Mouse (Mus musculus) liver, embryonic 16.5 days (tissue): ENCODE results near the gene Trim44. TPM values are rescaled to one million over a fixed set of nuclear protein-coding genes. Genes with fewer than 3 reads are reported as not detected.

Experiments
- ATAC-seq: fragments of 200-750 bp; cut with Nextera tagmentation; 2 replicates; pipeline ENCODE4 v1.8.0; 2017; ENCODE audit warnings: low read depth, mild to moderate bottlenecking, moderate number of reproducible peaks, moderate library complexity
- H3K27ac ChIP-seq: fragments of 300-500 bp; sonication (generic); 2 replicates; pipeline ENCODE4 v1.5.1; 2014; ENCODE audit warnings: mild to moderate bottlenecking, low read length
- H3K27me3 ChIP-seq: fragments of 300-500 bp; sonication (generic); 2 replicates; pipeline ENCODE4 v1.6.1; 2014; ENCODE audit warnings: low read depth, low read length, mixed read lengths; ENCODE audit not compliant: control insufficient read depth, insufficient read depth
- H3K36me3 ChIP-seq: fragments of 300-500 bp; sonication (generic); 2 replicates; pipeline ENCODE4 v1.6.1; 2014; ENCODE audit warnings: mild to moderate bottlenecking; ENCODE audit not compliant: control insufficient read depth, insufficient read depth
- H3K4me1 ChIP-seq: fragments of 300-500 bp; sonication (generic); 2 replicates; pipeline ENCODE4 v1.6.1; 2014; ENCODE audit warnings: low read depth, low read length, mixed read lengths; ENCODE audit not compliant: control insufficient read depth
- H3K4me2 ChIP-seq: fragments of 300-500 bp; sonication (generic); 2 replicates; pipeline ENCODE4 v1.6.1; 2014; ENCODE audit warnings: low read depth, low read length, mixed read lengths
- H3K4me3 ChIP-seq: fragments of 300-500 bp; sonication (generic); 2 replicates; pipeline ENCODE4 v1.5.1; 2014; ENCODE audit warnings: low read depth, mild to moderate bottlenecking, low read length
- H3K9ac ChIP-seq: fragments of 300-500 bp; sonication (generic); 2 replicates; pipeline ENCODE4 v1.6.1; 2014; ENCODE audit warnings: low read depth, low read length
- H3K9me3 ChIP-seq: fragments of 300-500 bp; sonication (generic); replicated peaks from 2 replicates; pipeline ENCODE4 v1.6.1; 2016; ENCODE audit warnings: low read length; ENCODE audit not compliant: control insufficient read depth
- WGBS: fragments of 180-500 bp; shearing (Covaris S2); extraction: QIAGEN DNeasy Blood & Tissue Kit; methylation state at CpG from one replicate; pipeline ENCODE4 v1.1.7; 2014; ENCODE audit not compliant: insufficient replicate concordance; 5-methylcytosine and 5-hydroxymethylcytosine counted together
- polyA plus RNA-seq: library from polyadenylated mRNA; unstranded; fragments of >200 nt; fragmentation: Nextera tagmentation; extraction: Ambion mirVana; gene quantifications from 2 replicates; pipeline ENCODE4 v1.2.1, GENCODE M21; 2015

Trim44 gene
- polyA plus RNA-seq, 1 experiment from 2014 or later: 4.0 TPM

- 74% methylated on average over 2 of the region's 2 CpGs for WGBS
- ATAC-seq: no peak
- H3K4me2 ChIP-seq: no peak overlapping the region
- no peak overlapping the region for H3K4me3 ChIP-seq
- peaks cover 39% of the 10 kb centered on the region for H3K4me1 ChIP-seq
- H3K36me3 ChIP-seq: no peaks in the 10 kb centered on the region
- H3K27ac ChIP-seq: no peak overlapping the region
- no peaks in the 10 kb centered on the region for H3K9me3 ChIP-seq
- H3K9ac ChIP-seq: no peak overlapping the region
- no peaks in the 10 kb centered on the region for H3K27me3 ChIP-seq
Measured at GRCm38 (mm10) chr2:102362266-102362665, 45.4 kb downstream of the Trim44 start.

GRCm38 (mm10) chr2:102356879-102357695, 50.5 kb downstream of the Trim44 start:
- Histone ChIP-seq H3K4me1 (no peaks in the 10 kb centered on the region), H3K9me3 (no peaks in the 10 kb centered on the region), H3K4me2 (no peak overlapping the region), H3K9ac (no peak overlapping the region), H3K4me3 (no peak overlapping the region), H3K36me3 (no peaks in the 10 kb centered on the region; the same call in 1 of the 2 replicates), H3K27ac (no peak overlapping the region), H3K27me3 (no peaks in the 10 kb centered on the region)
- no peak for ATAC-seq
- WGBS: 84% methylated on average over 7 of the region's 7 CpGs

GRCm38 (mm10) chr2:102354076-102354475, 53.6 kb downstream of the Trim44 start:
- no peaks in the 10 kb centered on the region for H3K4me1 ChIP-seq
- H3K4me3 ChIP-seq: no peak overlapping the region
- no peaks in the 10 kb centered on the region for H3K27me3 ChIP-seq
- no peak for ATAC-seq
- H3K9me3 ChIP-seq: no peaks in the 10 kb centered on the region
- 52% methylated on average over 1 of the region's 1 CpGs for WGBS
- no peak overlapping the region for H3K4me2 ChIP-seq
- no peak overlapping the region for H3K27ac ChIP-seq
- no peaks in the 10 kb centered on the region; the same call in 1 of the 2 replicates for H3K36me3 ChIP-seq
- no peak overlapping the region for H3K9ac ChIP-seq

GRCm38 (mm10) chr2:102341429-102341828, 66.2 kb downstream of the Trim44 start:
- ATAC-seq: no peak
- H3K4me1 ChIP-seq: no peaks in the 10 kb centered on the region
- H3K9me3 ChIP-seq: no peaks in the 10 kb centered on the region
- no peak overlapping the region for H3K4me3 ChIP-seq
- no peak overlapping the region for H3K4me2 ChIP-seq
- WGBS: 78% methylated on average over 2 of the region's 2 CpGs
- H3K27ac ChIP-seq: no peak overlapping the region
- H3K36me3 ChIP-seq: no peaks in the 10 kb centered on the region
- H3K27me3 ChIP-seq: no peaks in the 10 kb centered on the region
- H3K9ac ChIP-seq: no peak overlapping the region

GRCm38 (mm10) chr2:102336816-102337215, 70.8 kb downstream of the Trim44 start:
- Histone ChIP-seq H3K27me3 (no peaks in the 10 kb centered on the region), H3K4me2 (no peak overlapping the region), H3K9me3 (no peaks in the 10 kb centered on the region), H3K4me1 (no peaks in the 10 kb centered on the region), H3K27ac (no peak overlapping the region), H3K9ac (no peak overlapping the region), H3K36me3 (no peaks in the 10 kb centered on the region), H3K4me3 (no peak overlapping the region)
- WGBS: 74% methylated on average over 1 of the region's 1 CpGs
- ATAC-seq: no peak

GRCm38 (mm10) chr2:102331932-102332331, 75.7 kb downstream of the Trim44 start:
- WGBS: 72% methylated on average over 2 of the region's 2 CpGs
- H3K27me3 ChIP-seq: no peaks in the 10 kb centered on the region

GRCm38 (mm10) chr2:102331092-102331491, 76.5 kb downstream of the Trim44 start:
- H3K4me1 ChIP-seq: no peaks in the 10 kb centered on the region
- H3K27me3 ChIP-seq: no peaks in the 10 kb centered on the region
- no peak overlapping the region for H3K27ac ChIP-seq
- no peak for ATAC-seq
- H3K36me3 ChIP-seq: no peaks in the 10 kb centered on the region
- no peak overlapping the region for H3K9ac ChIP-seq
- H3K4me3 ChIP-seq: no peak overlapping the region
- 74% methylated on average over 3 of the region's 3 CpGs for WGBS
- no peaks in the 10 kb centered on the region for H3K9me3 ChIP-seq
- H3K4me2 ChIP-seq: no peak overlapping the region

More at GRCm38 (mm10) chr2:102331932-102332331, 75.7 kb downstream of the Trim44 start:
- no peak for ATAC-seq
- H3K36me3 ChIP-seq: no peaks in the 10 kb centered on the region
- no peak overlapping the region for H3K4me2 ChIP-seq
- no peak overlapping the region for H3K9ac ChIP-seq
- no peaks in the 10 kb centered on the region for H3K4me1 ChIP-seq
- no peaks in the 10 kb centered on the region for H3K9me3 ChIP-seq
- H3K4me3 ChIP-seq: no peak overlapping the region
- H3K27ac ChIP-seq: no peak overlapping the region

GRCm38 (mm10) chr2:102325921-102326320, 81.7 kb downstream of the Trim44 start:
- WGBS: 79% methylated on average over 2 of the region's 2 CpGs
- Histone ChIP-seq H3K9me3 (no peaks in the 10 kb centered on the region), H3K4me3 (no peak overlapping the region), H3K4me1 (no peaks in the 10 kb centered on the region), H3K9ac (no peak overlapping the region), H3K36me3 (no peaks in the 10 kb centered on the region), H3K4me2 (no peak overlapping the region), H3K27me3 (no peaks in the 10 kb centered on the region), H3K27ac (no peak overlapping the region)
- no peak for ATAC-seq

- Histone ChIP-seq H3K9me3 (no peaks in the 10 kb centered on the region), H3K27ac (no peak overlapping the region), H3K4me3 (no peak overlapping the region), H3K4me1 (no peaks in the 10 kb centered on the region), H3K9ac (no peak overlapping the region), H3K36me3 (no peaks in the 10 kb centered on the region), H3K27me3 (no peaks in the 10 kb centered on the region), H3K4me2 (no peak overlapping the region)
- ATAC-seq: no peak
Measured at GRCm38 (mm10) chr2:102324336-102324735, 83.3 kb downstream of the Trim44 start.
